Mouse (Mus musculus) liver, embryonic 14.5 days (tissue): ENCODE measurements at regions not wholly inside any gene's neighbourhood (a gene's known extent, or its start where the extent isn't known, plus 50 kb on each side); places are given as distances from the start of the nearest gene placed in this dataset.
A peak's percentile ranks its signal among the peaks of the same experiment; 100 is the strongest.

ENCODE experiments used
- ATAC-seq: fragments of 200-750 bp; cut with Nextera tagmentation; 2 replicates; pipeline ENCODE4 v1.8.0; 2017; ENCODE audit warnings: moderate number of reproducible peaks, mild to moderate bottlenecking, moderate library complexity; ENCODE audit not compliant: insufficient read depth
- DNase-seq, 3 experiments: peaks; one replicate each; pipeline ENCODE4 v3.0.0-alpha.2; 2012 to 2013; ENCODE audit warnings: low read depth in 3 of 3, low spot score in 3 of 3
- H3K27ac ChIP-seq: fragments of 300-500 bp; sonication (generic); 2 replicates; pipeline ENCODE4 v1.5.1; 2014; ENCODE audit warnings: moderate library complexity, mild to moderate bottlenecking, control low read depth, inconsistent platforms
- H3K27me3 ChIP-seq: fragments of 300-500 bp; sonication (generic); 2 replicates; pipeline ENCODE4 v1.6.1; 2014; ENCODE audit warnings: mild to moderate bottlenecking, low read length, moderate library complexity; ENCODE audit not compliant: control insufficient read depth, insufficient read depth
- H3K36me3 ChIP-seq: fragments of 300-500 bp; sonication (generic); replicated peaks from 2 replicates; pipeline ENCODE4 v1.6.1; 2014; ENCODE audit warnings: low read depth; ENCODE audit not compliant: control insufficient read depth, insufficient read depth
- H3K4me1 ChIP-seq, 2 experiments: fragments of 200-500 bp in 1 of 2; fragments of 300-500 bp in 1 of 2; sonication (generic) in 1 of 2; replicated peaks; 2 replicates each; pipeline ENCODE4 v1.6.1; 2012 to 2014; ENCODE audit warnings: antibody characterized with exemption in 1 of 2, inconsistent platforms in 1 of 2, low read length in 1 of 2; ENCODE audit not compliant: control insufficient read depth in 2 of 2, insufficient read depth in 2 of 2
- H3K4me2 ChIP-seq: fragments of 300-500 bp; sonication (generic); 2 replicates; pipeline ENCODE4 v1.6.1; 2014; ENCODE audit warnings: low read depth, mild to moderate bottlenecking, control low read depth, moderate library complexity
- H3K4me3 ChIP-seq, 2 experiments: fragments of 200-500 bp in 1 of 2; fragments of 300-500 bp in 1 of 2; sonication (generic) in 1 of 2; 2 replicates each; pipeline ENCODE4 v1.5.1; 2012 to 2014; ENCODE audit warnings: low read depth in 2 of 2, low read length in 2 of 2, mild to moderate bottlenecking in 2 of 2, control low read depth in 1 of 2, inconsistent platforms in 1 of 2, moderate library complexity in 1 of 2; ENCODE audit not compliant: insufficient read depth in 1 of 2
- H3K9ac ChIP-seq: fragments of 300-500 bp; sonication (generic); replicated peaks from 2 replicates; pipeline ENCODE4 v1.6.1; 2014; ENCODE audit warnings: mild to moderate bottlenecking, control low read depth, moderate library complexity
- H3K9me3 ChIP-seq: fragments of 300-500 bp; sonication (generic); 2 replicates; pipeline ENCODE4 v1.6.1; 2016; ENCODE audit warnings: low read length, mixed read lengths; ENCODE audit not compliant: control insufficient read depth
- CTCF ChIP-seq: IDR thresholded peaks from 2 replicates; pipeline ENCODE4 v1.5.1; 2016; ENCODE audit warnings: antibody characterized with exemption, low read depth, control low read depth
- EP300 ChIP-seq: IDR thresholded peaks from 2 replicates; pipeline ENCODE4 v1.6.1; 2016; ENCODE audit warnings: antibody characterized with exemption, low read depth
- WGBS: fragments of 180-500 bp; shearing (Covaris S2); extraction: QIAGEN DNeasy Blood & Tissue Kit; methylation state at CpG from one replicate; pipeline ENCODE4 v1.1.7; 2014; ENCODE audit not compliant: insufficient replicate concordance; 5-methylcytosine and 5-hydroxymethylcytosine counted together

DNA sequence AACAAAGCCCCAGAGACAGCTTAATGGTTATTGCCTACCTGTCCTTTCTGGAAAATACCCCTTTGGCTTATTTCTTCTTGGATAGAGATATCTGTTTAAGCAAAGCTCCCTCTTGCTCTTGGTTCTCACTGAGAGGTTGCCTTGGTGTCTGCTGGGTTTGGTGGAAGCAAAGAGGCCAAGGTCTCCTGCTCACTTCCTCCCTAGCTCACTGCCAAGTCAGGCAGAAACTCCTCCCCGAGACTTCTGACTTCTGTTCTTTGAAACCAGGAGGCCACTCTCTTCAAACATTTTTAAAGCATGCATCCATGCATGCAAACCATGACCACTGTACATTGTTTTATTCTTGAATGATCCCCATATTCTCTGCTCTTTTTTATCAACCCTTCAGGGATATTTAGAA lies 354.6 kb downstream of the Ankrd50 start:
- 27% methylated on average over 1 of the region's 1 CpGs for WGBS
- no peaks in the 10 kb centered on the region for H3K36me3 ChIP-seq
- peaks cover 0 to 9% of the 10 kb centered on the region in 2 experiments; a peak in 2 of 4 replicates for H3K4me1 ChIP-seq
- DNase-seq = no peak
- TF ChIP-seq CTCF (no peak), EP300 (no peak)
- no peaks in the 10 kb centered on the region for H3K27me3 ChIP-seq
- no peak overlapping the region for H3K27ac ChIP-seq
- no peak overlapping the region for H3K4me2 ChIP-seq
- no peak overlapping the region for H3K9ac ChIP-seq
- H3K4me3 ChIP-seq = no peak overlapping the region
- no peak for ATAC-seq
- H3K9me3 ChIP-seq = no peaks in the 10 kb centered on the region

DNA sequence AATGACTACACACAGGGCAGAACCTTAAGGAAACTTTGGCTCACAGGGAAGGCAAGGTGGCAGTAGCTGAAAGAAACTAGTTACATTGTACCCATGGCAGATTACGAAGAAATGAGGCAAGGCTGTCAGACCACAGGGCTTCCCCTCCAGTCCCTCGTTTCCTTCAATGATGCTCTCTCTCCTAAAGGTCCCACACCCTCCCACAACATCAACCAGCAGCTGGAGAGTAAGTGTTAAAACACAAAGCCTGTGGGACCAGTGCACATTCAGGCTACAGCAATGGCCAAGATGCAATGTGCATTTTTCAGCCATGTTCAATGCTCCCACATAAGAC lies 355.5 kb downstream of the Ankrd50 start:
- ATAC-seq (no peak), DNase-seq (no peak)
- 41% methylated on average over 2 of the region's 2 CpGs for WGBS
- Histone ChIP-seq H3K36me3 (no peaks in the 10 kb centered on the region), H3K27me3 (no peaks in the 10 kb centered on the region), H3K4me1 (peaks cover 0 to 7% of the 10 kb centered on the region in 2 experiments; a peak in 2 of 4 replicates), H3K4me2 (no peak overlapping the region), H3K27ac (no peak overlapping the region), H3K4me3 (no peak overlapping the region), H3K9me3 (no peaks in the 10 kb centered on the region), H3K9ac (no peak overlapping the region)
- TF ChIP-seq CTCF (no peak), EP300 (no peak)

GRCm38 (mm10) chr3:38128486-38129166 lies 356.0 kb downstream of the Ankrd50 start:
- no peaks in the 10 kb centered on the region for H3K36me3 ChIP-seq
- no peak overlapping the region for H3K27ac ChIP-seq
- no peaks in the 10 kb centered on the region for H3K27me3 ChIP-seq
- 25% methylated on average over 5 of the region's 5 CpGs for WGBS
- H3K9me3 ChIP-seq = no peaks in the 10 kb centered on the region
- no peak overlapping the region for H3K9ac ChIP-seq
- peaks cover 0 to 7% of the 10 kb centered on the region in 2 experiments; a peak in 2 of 4 replicates for H3K4me1 ChIP-seq
- ATAC-seq = peak; percentile 74
- no peak for TF ChIP-seq CTCF
- TF ChIP-seq EP300 = no peak
- H3K4me2 ChIP-seq = no peak overlapping the region
- DNase-seq = peak; percentile 12 to 24 (median 17)
- H3K4me3 ChIP-seq = no peak overlapping the region

- Histone ChIP-seq H3K4me2 (no peak overlapping the region), H3K4me1 (peaks cover 0 to 2% of the 10 kb centered on the region in 2 experiments; a peak in 2 of 4 replicates), H3K36me3 (no peaks in the 10 kb centered on the region), H3K9ac (no peak overlapping the region), H3K27me3 (no peaks in the 10 kb centered on the region), H3K27ac (no peak overlapping the region), H3K4me3 (no peak overlapping the region), H3K9me3 (no peaks in the 10 kb centered on the region)
- ATAC-seq (no peak), DNase-seq (no peak)
- TF ChIP-seq CTCF (no peak), EP300 (no peak)
- WGBS = 17% methylated on average over 7 of the region's 7 CpGs
Measured at GRCm38 (mm10) chr3:38116071-38116787, 368.4 kb downstream of the Ankrd50 start.

DNA sequence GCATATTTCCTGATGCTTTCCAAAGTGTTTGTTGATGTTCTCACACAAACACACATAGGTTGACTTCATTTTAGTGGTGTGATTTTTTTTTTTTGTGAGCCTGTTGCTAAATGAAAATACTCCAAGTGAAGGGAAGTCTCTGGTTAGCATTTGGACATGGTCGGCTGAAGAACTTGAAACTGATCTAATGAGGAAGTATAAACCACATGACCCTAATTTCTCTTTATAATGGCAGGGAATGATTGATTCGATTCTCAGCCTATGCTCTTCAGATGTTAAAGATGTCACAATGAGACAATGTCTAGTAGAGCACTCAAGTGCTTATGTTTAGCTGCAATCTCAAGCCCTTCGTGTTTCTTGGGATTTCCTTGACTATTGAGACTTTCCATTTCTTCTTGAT lies 372.1 kb downstream of the Ankrd50 start:
- Histone ChIP-seq H3K27me3 (no peaks in the 10 kb centered on the region), H3K4me2 (no peak overlapping the region), H3K27ac (no peak overlapping the region), H3K4me1 (peaks cover 0 to 2% of the 10 kb centered on the region in 2 experiments; a peak in 2 of 4 replicates), H3K9me3 (no peaks in the 10 kb centered on the region), H3K36me3 (no peaks in the 10 kb centered on the region), H3K4me3 (no peak overlapping the region), H3K9ac (no peak overlapping the region)
- 34% methylated on average over 3 of the region's 3 CpGs for WGBS
- no peak for ATAC-seq
- TF ChIP-seq EP300 (no peak), CTCF (no peak)
- DNase-seq = no peak
